Mouse (Mus musculus): ENCODE data around the gene Gm49425.

DNA sequence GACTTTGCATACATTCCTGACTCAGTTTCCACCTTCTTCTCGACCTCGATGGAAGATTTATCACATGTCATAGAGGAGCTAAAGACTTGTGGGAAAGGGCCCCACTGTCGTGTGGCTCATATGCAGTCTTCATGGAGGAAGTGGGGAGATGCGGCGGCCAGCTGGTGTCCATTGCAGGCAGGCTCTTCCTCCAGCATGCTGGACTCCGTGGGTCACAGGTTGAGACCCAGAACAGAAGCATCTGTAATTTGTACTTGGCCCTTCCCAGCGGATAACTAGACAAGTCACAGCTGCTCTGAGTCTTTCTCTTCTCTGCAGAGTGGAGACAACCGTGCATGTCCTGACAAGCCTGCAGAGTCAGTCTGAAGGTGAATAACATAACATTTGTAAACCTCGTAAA lies 8.8 kb downstream of the Gm49425 start:
- TF ChIP-seq CTCF (IDR thresholded peaks at IDR 0.05; ENCODE audit: low read depth, low read length), result no peak
- TF ChIP-seq TAL1 (conservative IDR thresholded peaks at IDR 0.05; ENCODE audit: low read depth, low read length), result no peak
- TF ChIP-seq GATA2 (IDR thresholded peaks at IDR 0.05; ENCODE audit: borderline replicate concordance, low read depth, low read length), result no peak
